Mouse (Mus musculus) midbrain, embryonic 11.5 days (tissue): Measurements from ENCODE around the gene Rabl3. TPM values are rescaled to one million over a fixed set of nuclear protein-coding genes. Genes with fewer than 3 reads are reported as not detected.

Experiments
- ATAC-seq: fragments of 200-750 bp; cut with Nextera tagmentation; 2 replicates; pipeline ENCODE4 v1.8.0; 2017; ENCODE audit warnings: moderate TSS enrichment, moderate library complexity; ENCODE audit not compliant: low FRiP score
- DNase-seq: peaks from one replicate; pipeline ENCODE4 v3.0.0; 2015; ENCODE audit warnings: low spot score; ENCODE audit errors: missing footprints
- H3K27ac ChIP-seq: fragments of 300-500 bp; sonication (generic); 2 replicates; pipeline ENCODE4 v1.5.1; 2014; ENCODE audit warnings: low read depth, low read length
- H3K27me3 ChIP-seq: fragments of 300-500 bp; sonication (generic); 2 replicates; pipeline ENCODE4 v1.6.1; 2014; ENCODE audit warnings: mild to moderate bottlenecking, low read length, moderate library complexity, mixed read lengths; ENCODE audit not compliant: control insufficient read depth, insufficient read depth
- H3K36me3 ChIP-seq: fragments of 300-500 bp; sonication (generic); 2 replicates; pipeline ENCODE4 v1.6.1; 2014; ENCODE audit warnings: mild to moderate bottlenecking, low read length, moderate library complexity, mixed read lengths; ENCODE audit not compliant: control insufficient read depth, insufficient read depth
- H3K4me1 ChIP-seq: fragments of 300-500 bp; sonication (generic); 2 replicates; pipeline ENCODE4 v1.6.1; 2014; ENCODE audit warnings: low read length; ENCODE audit not compliant: control insufficient read depth, insufficient read depth
- H3K4me2 ChIP-seq: fragments of 300-500 bp; sonication (generic); 2 replicates; pipeline ENCODE4 v1.6.1; 2014; ENCODE audit warnings: mild to moderate bottlenecking, moderate library complexity
- H3K4me3 ChIP-seq: fragments of 300-500 bp; sonication (generic); 2 replicates; pipeline ENCODE4 v1.5.1; 2014; ENCODE audit warnings: low read depth, low read length
- H3K9ac ChIP-seq: fragments of 300-500 bp; sonication (generic); 2 replicates; pipeline ENCODE4 v1.6.1; 2014; ENCODE audit warnings: low read length
- H3K9me3 ChIP-seq: fragments of 300-500 bp; sonication (generic); 2 replicates; pipeline ENCODE4 v1.6.1; 2016; ENCODE audit warnings: low read length; ENCODE audit not compliant: control insufficient read depth
- WGBS: fragments of 180-500 bp; shearing (Covaris S2); extraction: QIAGEN DNeasy Blood & Tissue Kit; methylation state at CpG from one replicate; pipeline ENCODE4 v1.1.7; 2014; 5-methylcytosine and 5-hydroxymethylcytosine counted together
- polyA plus RNA-seq: library from polyadenylated mRNA; unstranded; fragments of >200 nt; fragmentation: Nextera tagmentation; extraction: Ambion mirVana; gene quantifications from 2 replicates; pipeline ENCODE4 v1.2.1, GENCODE M21; 2014

Rabl3 gene
- polyA plus RNA-seq, 1 experiment from 2014 or later: 49.6 TPM

- Histone ChIP-seq H3K9ac (no peak overlapping the region), H3K27me3 (no peaks in the 10 kb centered on the region), H3K4me3 (no peak overlapping the region), H3K36me3 (no peaks in the 10 kb centered on the region), H3K9me3 (no peaks in the 10 kb centered on the region), H3K27ac (no peak overlapping the region), H3K4me1 (peaks cover 5% of the 10 kb centered on the region), H3K4me2 (no peak overlapping the region)
- WGBS: 45% methylated on average over 3 of the region's 3 CpGs
- 0 out of 2 replicates have a peak, but pooled peaks have one; percentile 33 for ATAC-seq
- DNase-seq: no peak
These were observed 78.0 kb downstream of the Rabl3 start for GRCm38 (mm10) chr16:37617695-37618094.

Other genes with a start within 250 kb of the Rabl3 start
- gene Stxbp5l, start 154.9 kb upstream of the Rabl3 start, polyA plus RNA-seq: 2.7 and 4.3 TPM in 2 replicates
- gene Gtf2e1, start 96 bp upstream of the Rabl3 start, polyA plus RNA-seq: 59.3 and 64.1 TPM in 2 replicates
- gene Hgd, start 40.3 kb downstream of the Rabl3 start, polyA plus RNA-seq: 0.29 and 0.39 TPM in 2 replicates
- 65.1 and 66.0 TPM in 2 replicates for gene Ndufb4, start 114.6 kb downstream of the Rabl3 start, polyA plus RNA-seq
- 199 and 211 TPM in 2 replicates for gene Fstl1, start 237.0 kb downstream of the Rabl3 start, polyA plus RNA-seq